Mouse (Mus musculus) heart, embryonic 16.5 days (tissue): ENCODE results near the gene Sbf1. TPM values are rescaled to one million over a fixed set of nuclear protein-coding genes. Genes with fewer than 3 reads are reported as not detected.

Experiments
- ATAC-seq: fragments of 200-750 bp; cut with Nextera tagmentation; replicated peaks from 2 replicates; pipeline ENCODE4 v1.8.0; 2017; ENCODE audit warnings: moderate number of reproducible peaks; ENCODE audit not compliant: insufficient read depth, low FRiP score; ENCODE audit errors: extremely low read depth
- H3K27ac ChIP-seq: fragments of 300-500 bp; sonication (generic); 2 replicates; pipeline ENCODE4 v1.5.1; 2014; ENCODE audit warnings: mild to moderate bottlenecking, low read length, control low read depth, moderate library complexity
- H3K27me3 ChIP-seq: fragments of 300-500 bp; sonication (generic); 2 replicates; pipeline ENCODE4 v1.6.1; 2014; ENCODE audit warnings: low read length, mixed read lengths; ENCODE audit not compliant: control insufficient read depth, insufficient read depth
- H3K36me3 ChIP-seq: fragments of 300-500 bp; sonication (generic); 2 replicates; pipeline ENCODE4 v1.6.1; 2014; ENCODE audit not compliant: control insufficient read depth, insufficient read depth
- H3K4me1 ChIP-seq: fragments of 300-500 bp; sonication (generic); 2 replicates; pipeline ENCODE4 v1.6.1; 2014; ENCODE audit warnings: low read length, mixed read lengths; ENCODE audit not compliant: control insufficient read depth, insufficient read depth
- H3K4me2 ChIP-seq: fragments of 300-500 bp; sonication (generic); 2 replicates; pipeline ENCODE4 v1.6.1; 2014; ENCODE audit warnings: low read depth, mild to moderate bottlenecking, control low read depth, low read length
- H3K4me3 ChIP-seq: fragments of 300-500 bp; sonication (generic); 2 replicates; pipeline ENCODE4 v1.5.1; 2014; ENCODE audit warnings: mild to moderate bottlenecking, control low read depth, low read length
- H3K9ac ChIP-seq: fragments of 300-500 bp; sonication (generic); 2 replicates; pipeline ENCODE4 v1.6.1; 2014; ENCODE audit warnings: low read length, control low read depth
- H3K9me3 ChIP-seq: fragments of 300-500 bp; sonication (generic); replicated peaks from 2 replicates; pipeline ENCODE4 v1.6.1; 2016; ENCODE audit warnings: low read length; ENCODE audit not compliant: control insufficient read depth
- WGBS: fragments of 180-500 bp; shearing (Covaris S2); extraction: QIAGEN DNeasy Blood & Tissue Kit; methylation state at CpG from one replicate; pipeline ENCODE4 v1.1.7; 2014; 5-methylcytosine and 5-hydroxymethylcytosine counted together
- polyA plus RNA-seq: library from polyadenylated mRNA; unstranded; fragments of >200 nt; fragmentation: Nextera tagmentation; extraction: Ambion mirVana; gene quantifications from 2 replicates; pipeline ENCODE4 v1.2.1, GENCODE M21; 2015

Gene Sbf1
- polyA plus RNA-seq, 1 experiment from 2014 or later, result 43.0 TPM

DNA sequence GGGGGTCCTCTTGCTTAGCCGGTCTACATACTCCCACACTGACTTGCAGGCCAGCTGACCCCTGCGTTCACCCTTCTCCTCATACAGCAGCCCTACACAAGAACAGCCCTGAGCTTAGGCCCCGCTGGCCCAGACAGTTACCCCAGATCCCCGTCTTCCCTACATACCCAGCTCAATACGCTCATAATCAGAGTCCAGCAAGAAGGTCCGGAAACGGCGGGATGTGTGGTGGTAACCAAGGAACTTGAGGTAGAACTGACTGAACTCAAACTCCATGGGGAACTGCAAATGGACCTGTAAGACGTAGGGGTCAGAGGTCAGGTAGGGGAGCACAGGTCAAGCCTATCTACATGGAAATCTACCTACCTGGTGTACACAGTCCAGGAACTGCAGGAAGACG is 21.3 kb downstream of the Sbf1 start:
- no peak for ATAC-seq
- 94% methylated on average over 10 of the region's 10 CpGs for WGBS
- Histone ChIP-seq H3K27me3 (no peaks in the 10 kb centered on the region), H3K9ac (no peak overlapping the region), H3K4me2 (no peak overlapping the region), H3K4me3 (no peak overlapping the region), H3K9me3 (no peaks in the 10 kb centered on the region), H3K4me1 (peaks cover 9% of the 10 kb centered on the region), H3K27ac (no peak overlapping the region), H3K36me3 (peaks cover 51% of the 10 kb centered on the region)

DNA sequence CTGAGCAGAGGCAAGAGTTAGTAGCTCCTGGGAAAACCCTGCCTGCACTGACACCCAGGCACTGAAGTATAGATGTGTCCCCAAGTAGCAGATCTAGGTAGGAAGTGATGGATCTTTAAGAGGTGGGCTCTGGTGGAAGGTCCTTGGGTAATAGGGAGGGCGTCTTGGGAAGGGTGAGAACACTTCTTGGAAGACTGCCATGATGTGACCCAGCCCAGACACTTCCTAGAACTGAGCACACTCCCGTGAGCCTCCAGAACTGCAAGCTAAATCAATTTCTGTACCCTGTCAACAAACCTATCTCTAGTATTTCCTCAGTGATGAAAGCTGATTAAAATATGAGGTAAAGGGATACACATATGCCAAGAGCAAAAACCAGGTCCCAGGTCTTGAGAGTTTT is 22.3 kb downstream of the Sbf1 start:
- Histone ChIP-seq H3K9me3 (no peaks in the 10 kb centered on the region), H3K27ac (no peak overlapping the region), H3K36me3 (peaks cover 58% of the 10 kb centered on the region), H3K4me1 (peaks cover 9% of the 10 kb centered on the region), H3K4me3 (no peak overlapping the region), H3K4me2 (no peak overlapping the region), H3K27me3 (no peaks in the 10 kb centered on the region), H3K9ac (no peak overlapping the region)
- ATAC-seq, result no peak
- WGBS, result 53% methylated on average over 2 of the region's 2 CpGs

GRCm38 (mm10) chr15:89291521-89291920 is 23.6 kb downstream of the Sbf1 start:
- 83% methylated on average over 3 of the region's 3 CpGs for WGBS

GRCm38 (mm10) chr15:89289455-89289854 is 25.7 kb downstream of the Sbf1 start:
- H3K4me3 ChIP-seq, result no peak overlapping the region
- H3K9ac ChIP-seq, result no peak overlapping the region
- 92% methylated on average over 11 of the region's 11 CpGs for WGBS
- no peak overlapping the region for H3K27ac ChIP-seq
- H3K9me3 ChIP-seq, result no peaks in the 10 kb centered on the region
- no peaks in the 10 kb centered on the region for H3K27me3 ChIP-seq
- peaks cover 58% of the 10 kb centered on the region for H3K36me3 ChIP-seq
- H3K4me1 ChIP-seq, result 0 out of 2 replicates have a peak, but pooled peaks cover 5% of the 10 kb centered on the region
- H3K4me2 ChIP-seq, result no peak overlapping the region
- ATAC-seq, result no peak

More at GRCm38 (mm10) chr15:89291521-89291920, 23.6 kb downstream of the Sbf1 start:
- Histone ChIP-seq H3K36me3 (peaks cover 63% of the 10 kb centered on the region), H3K4me2 (no peak overlapping the region), H3K27ac (no peak overlapping the region), H3K9ac (no peak overlapping the region), H3K27me3 (no peaks in the 10 kb centered on the region), H3K4me1 (peaks cover 6% of the 10 kb centered on the region), H3K9me3 (no peaks in the 10 kb centered on the region), H3K4me3 (no peak overlapping the region)
- ATAC-seq, result no peak

DNA sequence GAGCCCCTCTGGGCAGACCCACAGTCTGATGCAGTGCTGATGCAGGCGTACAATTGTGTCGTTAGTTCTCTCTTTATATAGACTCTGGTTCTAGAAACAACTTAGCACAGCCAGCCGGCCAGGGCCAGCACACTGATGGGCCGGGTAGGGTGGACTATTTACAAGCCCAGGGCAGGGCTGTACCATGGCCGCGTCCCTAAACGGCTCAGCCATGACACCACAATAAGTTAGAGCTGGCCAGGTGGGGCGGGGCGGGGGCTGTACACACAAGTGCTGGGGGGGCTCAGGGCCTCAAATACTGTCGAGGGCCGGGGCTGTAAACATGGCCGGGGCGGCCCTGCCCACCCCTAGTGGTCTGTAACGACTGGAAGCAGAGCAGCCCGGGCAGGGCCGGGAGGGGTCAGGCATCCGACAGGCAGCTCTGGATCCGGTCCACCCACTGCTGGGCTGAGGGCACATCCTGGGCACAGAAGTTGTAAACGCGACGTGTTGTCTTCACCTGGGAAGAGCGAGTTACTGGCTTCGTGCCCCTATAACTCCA is 26.8 kb downstream of the Sbf1 start:
- Histone ChIP-seq H3K27me3 (no peaks in the 10 kb centered on the region), H3K9me3 (no peaks in the 10 kb centered on the region), H3K4me1 (0 out of 2 replicates have a peak, but pooled peaks cover 7% of the 10 kb centered on the region), H3K4me2 (no peak overlapping the region), H3K36me3 (peaks cover 54% of the 10 kb centered on the region), H3K27ac (no peak overlapping the region), H3K4me3 (no peak overlapping the region), H3K9ac (no peak overlapping the region)
- WGBS, result 85% methylated on average over 23 of the region's 23 CpGs
- ATAC-seq, result peak; percentile 14; the same call in 1 of the 2 replicates

DNA sequence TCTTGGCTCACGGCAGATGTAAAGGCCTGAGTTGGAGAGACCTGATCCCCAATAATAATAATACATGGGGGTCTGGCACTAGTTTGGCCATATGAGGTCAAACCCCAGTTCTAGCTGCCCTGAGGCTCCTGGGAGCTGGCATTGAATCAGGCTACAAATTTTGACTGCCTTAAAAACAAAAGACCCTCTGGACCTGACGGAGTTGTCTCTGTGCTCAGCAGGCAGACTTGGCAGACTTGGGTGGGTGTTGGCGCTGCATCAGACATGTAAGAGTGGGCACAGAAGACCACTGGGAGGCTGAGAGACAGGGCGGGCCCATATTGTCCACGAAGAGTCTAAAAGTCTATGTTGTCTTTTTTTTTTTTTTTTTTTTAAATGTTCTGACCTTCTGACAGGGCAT is 28.5 kb downstream of the Sbf1 start:
- Histone ChIP-seq H3K4me1 (0 out of 2 replicates have a peak, but pooled peaks cover 7% of the 10 kb centered on the region), H3K9ac (no peak overlapping the region), H3K27ac (no peak overlapping the region), H3K9me3 (no peaks in the 10 kb centered on the region), H3K36me3 (peaks cover 51% of the 10 kb centered on the region), H3K4me3 (no peak overlapping the region), H3K27me3 (no peaks in the 10 kb centered on the region), H3K4me2 (no peak overlapping the region)
- no peak for ATAC-seq
- WGBS, result 85% methylated on average over 5 of the region's 5 CpGs

DNA sequence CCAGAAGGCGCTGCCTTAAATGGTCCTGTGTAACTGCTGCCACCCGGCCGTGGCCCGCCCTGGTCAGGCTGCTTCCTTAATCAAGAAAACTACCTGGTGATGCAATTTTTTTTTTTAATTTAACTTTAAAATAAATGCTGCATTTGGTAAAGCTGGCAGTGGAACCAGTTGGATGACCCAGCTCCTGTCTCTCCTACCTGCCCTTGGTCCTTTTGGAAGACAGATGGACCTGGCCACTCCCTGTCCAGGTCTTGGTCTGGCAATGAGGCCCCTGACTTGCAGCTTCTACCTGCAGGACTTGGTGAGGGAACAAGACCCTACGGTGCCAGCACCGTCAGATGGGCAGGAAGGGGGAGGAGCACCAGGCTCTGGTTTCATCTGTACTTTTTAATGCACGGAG is 29.0 kb downstream of the Sbf1 start:
- Histone ChIP-seq H3K4me3 (no peak overlapping the region), H3K4me2 (no peak overlapping the region), H3K4me1 (0 out of 2 replicates have a peak, but pooled peaks cover 7% of the 10 kb centered on the region), H3K27me3 (no peaks in the 10 kb centered on the region), H3K9me3 (no peaks in the 10 kb centered on the region), H3K36me3 (peaks cover 54% of the 10 kb centered on the region), H3K9ac (no peak overlapping the region), H3K27ac (no peak overlapping the region)
- 78% methylated on average over 7 of the region's 7 CpGs for WGBS
- ATAC-seq, result no peak

GRCm38 (mm10) chr15:89285478-89285877 is 29.6 kb downstream of the Sbf1 start:
- Histone ChIP-seq H3K36me3 (peaks cover 58% of the 10 kb centered on the region), H3K4me1 (0 out of 2 replicates have a peak, but pooled peaks cover 7% of the 10 kb centered on the region), H3K9me3 (no peaks in the 10 kb centered on the region), H3K27me3 (no peaks in the 10 kb centered on the region), H3K4me3 (no peak overlapping the region), H3K4me2 (no peak overlapping the region), H3K9ac (no peak overlapping the region), H3K27ac (no peak overlapping the region)
- no peak for ATAC-seq
- WGBS, result 92% methylated on average over 5 of the region's 5 CpGs

- H3K9me3 ChIP-seq, result no peaks in the 10 kb centered on the region
- no peak overlapping the region for H3K4me2 ChIP-seq
- H3K4me1 ChIP-seq, result 0 out of 2 replicates have a peak, but pooled peaks cover 7% of the 10 kb centered on the region
- no peaks in the 10 kb centered on the region for H3K27me3 ChIP-seq
- no peak for ATAC-seq
- H3K4me3 ChIP-seq, result no peak overlapping the region
- peaks cover 59% of the 10 kb centered on the region for H3K36me3 ChIP-seq
- H3K9ac ChIP-seq, result no peak overlapping the region
- no peak overlapping the region for H3K27ac ChIP-seq
Observed at GRCm38 (mm10) chr15:89285004-89285403, 30.1 kb downstream of the Sbf1 start.
